Mouse (Mus musculus): ENCODE measurements around the gene A3galt2. TPM values are rescaled to one million over a fixed set of nuclear protein-coding genes. Genes with fewer than 3 reads are reported as not detected.

A3galt2 gene
- polyA plus RNA-seq, 1 experiment, result 0.07 TPM

- no peaks in the 10 kb centered on the region for H3K27me3 ChIP-seq (ENCODE audit: control insufficient read depth, insufficient read depth, low read length)
- peaks cover 28% of the 10 kb centered on the region for H3K4me1 ChIP-seq (ENCODE audit: control insufficient read depth, insufficient read depth, low read length)
- no peak overlapping the region for H3K27ac ChIP-seq (ENCODE audit: control insufficient read depth, insufficient read depth, low read depth, low read length)
- peak; percentile 100 for TF ChIP-seq CTCF (IDR thresholded peaks at IDR 0.05; ENCODE audit: control insufficient read depth, insufficient read depth, insufficient replicate concordance, low read depth, low read length)
- no peak for TF ChIP-seq POLR2A (IDR thresholded peaks at IDR 0.05; ENCODE audit: control insufficient read depth, low read depth, low read length)
- peak overlapping the region; percentile 57 for H3K4me3 ChIP-seq (ENCODE audit: control insufficient read depth, low read depth, low read length)
- no peaks in the 10 kb centered on the region for H3K36me3 ChIP-seq (ENCODE audit: control insufficient read depth, insufficient read depth, low read length)
Measured at GRCm38 (mm10) chr4:128711455-128712135, 43.6 kb upstream of the A3galt2 start.

- Histone ChIP-seq H3K27ac (ENCODE audit: control insufficient read depth, insufficient read depth, low read depth, low read length) (no peak overlapping the region), H3K4me3 (ENCODE audit: control insufficient read depth, low read depth, low read length) (no peak overlapping the region)
Measured at GRCm38 (mm10) chr4:128712136-128712655, 43.0 kb upstream of the A3galt2 start.

GRCm38 (mm10) chr4:128712941-128713340 lies 42.2 kb upstream of the A3galt2 start:
- Histone ChIP-seq H3K27me3 (ENCODE audit: control insufficient read depth, insufficient read depth, low read length) (no peaks in the 10 kb centered on the region), H3K4me3 (ENCODE audit: control insufficient read depth, low read depth, low read length) (no peak overlapping the region), H3K27ac (ENCODE audit: control insufficient read depth, insufficient read depth, low read depth, low read length) (no peak overlapping the region), H3K4me1 (ENCODE audit: control insufficient read depth, insufficient read depth, low read length) (peaks cover 34% of the 10 kb centered on the region), H3K36me3 (ENCODE audit: control insufficient read depth, insufficient read depth, low read length) (no peaks in the 10 kb centered on the region)
- no peak for TF ChIP-seq POLR2A (IDR thresholded peaks at IDR 0.05; ENCODE audit: control insufficient read depth, low read depth, low read length)
- no peak for TF ChIP-seq CTCF (IDR thresholded peaks at IDR 0.05; ENCODE audit: control insufficient read depth, insufficient read depth, insufficient replicate concordance, low read depth, low read length)

More at GRCm38 (mm10) chr4:128712136-128712655, 43.0 kb upstream of the A3galt2 start:
- H3K36me3 ChIP-seq (ENCODE audit: control insufficient read depth, insufficient read depth, low read length), result no peaks in the 10 kb centered on the region
- no peaks in the 10 kb centered on the region for H3K27me3 ChIP-seq (ENCODE audit: control insufficient read depth, insufficient read depth, low read length)
- H3K4me1 ChIP-seq (ENCODE audit: control insufficient read depth, insufficient read depth, low read length), result peaks cover 31% of the 10 kb centered on the region
- TF ChIP-seq POLR2A (IDR thresholded peaks at IDR 0.05; ENCODE audit: control insufficient read depth, low read depth, low read length) (no peak), CTCF (IDR thresholded peaks at IDR 0.05; ENCODE audit: control insufficient read depth, insufficient read depth, insufficient replicate concordance, low read depth, low read length) (no peak)

- H3K4me3 ChIP-seq (ENCODE audit: control insufficient read depth, low read depth, low read length), result no peak overlapping the region
- H3K4me1 ChIP-seq (ENCODE audit: control insufficient read depth, insufficient read depth, low read length), result peaks cover 30% of the 10 kb centered on the region
- H3K36me3 ChIP-seq (ENCODE audit: control insufficient read depth, insufficient read depth, low read length), result no peaks in the 10 kb centered on the region
- no peaks in the 10 kb centered on the region for H3K27me3 ChIP-seq (ENCODE audit: control insufficient read depth, insufficient read depth, low read length)
- TF ChIP-seq CTCF (IDR thresholded peaks at IDR 0.05; ENCODE audit: control insufficient read depth, insufficient read depth, insufficient replicate concordance, low read depth, low read length) (no peak), POLR2A (IDR thresholded peaks at IDR 0.05; ENCODE audit: control insufficient read depth, low read depth, low read length) (no peak)
- H3K27ac ChIP-seq (ENCODE audit: control insufficient read depth, insufficient read depth, low read depth, low read length), result no peak overlapping the region
Measured at GRCm38 (mm10) chr4:128715241-128716204, 39.6 kb upstream of the A3galt2 start.

- Histone ChIP-seq H3K4me1 (ENCODE audit: control insufficient read depth, insufficient read depth, low read length) (peaks cover 28% of the 10 kb centered on the region), H3K27me3 (ENCODE audit: control insufficient read depth, insufficient read depth, low read length) (no peaks in the 10 kb centered on the region), H3K4me3 (ENCODE audit: control insufficient read depth, low read depth, low read length) (no peak overlapping the region), H3K36me3 (ENCODE audit: control insufficient read depth, insufficient read depth, low read length) (no peaks in the 10 kb centered on the region), H3K27ac (ENCODE audit: control insufficient read depth, insufficient read depth, low read depth, low read length) (no peak overlapping the region)
- TF ChIP-seq POLR2A (IDR thresholded peaks at IDR 0.05; ENCODE audit: control insufficient read depth, low read depth, low read length) (no peak), CTCF (IDR thresholded peaks at IDR 0.05; ENCODE audit: control insufficient read depth, insufficient read depth, insufficient replicate concordance, low read depth, low read length) (no peak)
Measured at GRCm38 (mm10) chr4:128716279-128716678, 38.9 kb upstream of the A3galt2 start.

- no peak overlapping the region for H3K27ac ChIP-seq (ENCODE audit: control insufficient read depth, insufficient read depth, low read depth, low read length)
- no peaks in the 10 kb centered on the region for H3K27me3 ChIP-seq (ENCODE audit: control insufficient read depth, insufficient read depth, low read length)
- H3K36me3 ChIP-seq (ENCODE audit: control insufficient read depth, insufficient read depth, low read length), result no peaks in the 10 kb centered on the region
- no peak overlapping the region for H3K4me3 ChIP-seq (ENCODE audit: control insufficient read depth, low read depth, low read length)
- peaks cover 24% of the 10 kb centered on the region for H3K4me1 ChIP-seq (ENCODE audit: control insufficient read depth, insufficient read depth, low read length)
- TF ChIP-seq CTCF (IDR thresholded peaks at IDR 0.05; ENCODE audit: control insufficient read depth, insufficient read depth, insufficient replicate concordance, low read depth, low read length), result no peak
- TF ChIP-seq POLR2A (IDR thresholded peaks at IDR 0.05; ENCODE audit: control insufficient read depth, low read depth, low read length), result no peak
Measured at GRCm38 (mm10) chr4:128716731-128717130, 38.4 kb upstream of the A3galt2 start.

- no peaks in the 10 kb centered on the region for H3K27me3 ChIP-seq (ENCODE audit: control insufficient read depth, insufficient read depth, low read length)
- no peak overlapping the region for H3K27ac ChIP-seq (ENCODE audit: control insufficient read depth, insufficient read depth, low read depth, low read length)
- peaks cover 19% of the 10 kb centered on the region for H3K4me1 ChIP-seq (ENCODE audit: control insufficient read depth, insufficient read depth, low read length)
- H3K36me3 ChIP-seq (ENCODE audit: control insufficient read depth, insufficient read depth, low read length), result no peaks in the 10 kb centered on the region
- TF ChIP-seq CTCF (IDR thresholded peaks at IDR 0.05; ENCODE audit: control insufficient read depth, insufficient read depth, insufficient replicate concordance, low read depth, low read length) (no peak), POLR2A (IDR thresholded peaks at IDR 0.05; ENCODE audit: control insufficient read depth, low read depth, low read length) (no peak)
- H3K4me3 ChIP-seq (ENCODE audit: control insufficient read depth, low read depth, low read length), result no peak overlapping the region
Measured at GRCm38 (mm10) chr4:128720110-128720509, 35.1 kb upstream of the A3galt2 start.
